Comparison of ENCODE assay signal across 18 mouse cellular contexts in the genomic region with DNA sequence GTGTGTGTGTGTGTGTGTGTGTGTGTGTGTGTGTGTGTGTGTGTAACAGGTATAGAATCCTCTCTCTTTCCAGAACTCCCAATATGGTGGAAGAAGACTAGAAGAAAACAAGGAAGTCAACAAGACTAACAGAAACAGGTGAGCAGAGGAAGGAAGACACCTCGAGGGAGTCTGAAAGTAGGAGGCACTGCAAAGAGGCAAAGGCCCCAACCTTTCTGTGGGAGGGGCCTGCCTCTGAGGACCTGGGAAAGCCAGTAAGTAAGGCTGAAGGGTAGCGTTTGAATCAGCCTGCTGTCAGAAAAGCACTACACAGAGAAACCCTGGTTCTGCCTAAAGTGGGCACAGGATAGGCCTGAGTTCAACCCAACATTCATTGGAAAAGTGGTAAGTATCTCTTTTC. TPM values are rescaled to one million over a fixed set of nuclear protein-coding genes. Genes with fewer than 3 reads are reported as not detected.
DNase-seq lines count a peak whose midpoint lies in the region; ATAC-seq lines count a peak whose summit lies in the region.
"Had no signal": no experiment of that assay in that cellular context is flagged by ENCODE, and none has a peak within 500 bp of the region (broad histone marks: within the 10 kb centered on the region; RNA-seq: fewer than 3 reads in every experiment).

No protein-coding gene starts in this region.

- H3K4me2 ChIP-seq in forebrain, embryonic 15.5 days (replicated peaks) = no peak overlapping the region
- H3K4me2 ChIP-seq in forebrain, embryonic 12.5 days = no peak overlapping the region
- no peak overlapping the region for H3K4me2 ChIP-seq in kidney, embryonic 15.5 days
- H3K4me2 ChIP-seq: heart, embryonic 12.5 days; limb, embryonic 12.5 days; midbrain, embryonic 12.5 days had no signal

- H3K9ac ChIP-seq in forebrain, embryonic 15.5 days (replicated peaks) = no peak overlapping the region
- H3K9ac ChIP-seq in forebrain, embryonic 12.5 days = no peak overlapping the region
- no peak overlapping the region for H3K9ac ChIP-seq in kidney, embryonic 15.5 days
- H3K9ac ChIP-seq: heart, embryonic 12.5 days; limb, embryonic 12.5 days; midbrain, embryonic 12.5 days had no signal

- H3K27ac ChIP-seq in forebrain, embryonic 15.5 days (replicated peaks) = 0 out of 2 replicates have a peak overlapping the region, but pooled peaks have one; percentile 9
- H3K27ac ChIP-seq in forebrain, embryonic 12.5 days = no peak overlapping the region
- 0 out of 2 replicates have a peak overlapping the region, but pooled peaks have one; percentile 27 for H3K27ac ChIP-seq in kidney, embryonic 15.5 days
- H3K27ac ChIP-seq: embryonic facial prominence, embryonic 10.5 days; limb, embryonic 12.5 days; midbrain, embryonic 12.5 days had no signal

- no peaks in the 10 kb centered on the region for H3K36me3 ChIP-seq in forebrain, embryonic 15.5 days
- 0 out of 2 replicates have a peak, but pooled peaks cover 3% of the 10 kb centered on the region for H3K36me3 ChIP-seq in forebrain, embryonic 12.5 days (replicated peaks)
- H3K36me3 ChIP-seq in kidney, embryonic 15.5 days = no peaks in the 10 kb centered on the region
- H3K36me3 ChIP-seq: embryonic facial prominence, embryonic 10.5 days; limb, embryonic 12.5 days; midbrain, embryonic 12.5 days had no signal

- ATAC-seq in forebrain, embryonic 15.5 days (replicated peaks) = no peak
- no peak for ATAC-seq in forebrain, embryonic 12.5 days (ENCODE audit: low FRiP score)
- no peak for ATAC-seq in kidney, embryonic 15.5 days (replicated peaks; ENCODE audit: low FRiP score)
- ATAC-seq: activated CD4-positive, CD25-positive, alpha-beta regulatory T cell, adult 4 months; intestine, embryonic 16.5 days had no signal

- no peak for DNase-seq in kidney, adult 18-20 months
- DNase-seq in thymus, postnatal 0 days (ENCODE audit: low spot score) = peak; percentile 34
- DNase-seq in thymus, adult 18-20 months = no peak
- peak; percentile 32 for DNase-seq in thymus, postnatal 4 days
- no peak for DNase-seq in adrenal gland, postnatal 36 days
- DNase-seq: cerebellum, adult 9-11 months; layer of hippocampus, postnatal 36 days; lung, postnatal 14 days; right cerebral cortex, postnatal 4 days had no signal

- no peaks in the 10 kb centered on the region for H3K9me3 ChIP-seq in forebrain, embryonic 15.5 days
- no peaks in the 10 kb centered on the region for H3K9me3 ChIP-seq in forebrain, embryonic 12.5 days
- no peaks in the 10 kb centered on the region; the same call in 1 of the 2 replicates for H3K9me3 ChIP-seq in kidney, embryonic 15.5 days (replicated peaks)
- H3K9me3 ChIP-seq: embryonic facial prominence, embryonic 10.5 days; heart, embryonic 12.5 days had no signal

- H3K4me1 ChIP-seq in forebrain, embryonic 15.5 days = peaks cover 26% of the 10 kb centered on the region
- peaks cover 20% of the 10 kb centered on the region for H3K4me1 ChIP-seq in forebrain, embryonic 12.5 days
- peaks cover 32% of the 10 kb centered on the region for H3K4me1 ChIP-seq in kidney, embryonic 15.5 days

- H3K4me3 ChIP-seq in forebrain, embryonic 15.5 days = no peak overlapping the region
- no peak overlapping the region for H3K4me3 ChIP-seq in forebrain, embryonic 12.5 days (replicated peaks)
- H3K4me3 ChIP-seq in kidney, embryonic 15.5 days (replicated peaks) = no peak overlapping the region
- H3K4me3 ChIP-seq: embryonic facial prominence, embryonic 10.5 days; heart, embryonic 12.5 days; limb, embryonic 12.5 days; midbrain, embryonic 12.5 days had no signal

- 45% methylated on average over 2 of the region's 2 CpGs for WGBS in forebrain, embryonic 15.5 days
- WGBS in forebrain, embryonic 12.5 days = 53% methylated on average over 2 of the region's 2 CpGs
- WGBS in kidney, embryonic 15.5 days = 54% methylated on average over 2 of the region's 2 CpGs

- no peaks in the 10 kb centered on the region for H3K27me3 ChIP-seq in forebrain, embryonic 15.5 days
- H3K27me3 ChIP-seq in forebrain, embryonic 12.5 days = no peaks in the 10 kb centered on the region
- H3K27me3 ChIP-seq in kidney, embryonic 15.5 days = no peaks in the 10 kb centered on the region
- H3K27me3 ChIP-seq: heart, embryonic 12.5 days; limb, embryonic 12.5 days; midbrain, embryonic 12.5 days had no signal

RNA-seq across cellular contexts. Expression of a gene that starts 4.7 kb away (rescaled TPM):
- 111 and 118 TPM in 2 replicates for polyA plus RNA-seq in forebrain, embryonic 15.5 days (2015; fragmentation: Nextera tagmentation; extraction: Ambion mirVana)
- polyA plus RNA-seq in forebrain, embryonic 12.5 days (2016; fragmentation: Nextera tagmentation; extraction: Ambion mirVana) = 66.8 and 69.3 TPM in 2 replicates
- polyA plus RNA-seq in kidney, embryonic 15.5 days (2015; fragmentation: Nextera tagmentation; extraction: Ambion mirVana) = 53.4 and 59.2 TPM in 2 replicates
- 15.8 and 16.1 TPM in 2 replicates for polyA plus RNA-seq in thymus, postnatal 0 days (2015; fragmentation: Nextera tagmentation; extraction: Ambion mirVana)
- total RNA-seq in adrenal gland, postnatal 36 days (2021) = 100 to 1,000 TPM in 1 of 2 experiments, 10 to 100 TPM in 1; 90.0 to 111 TPM

Comparison
In these comparisons a context has a peak if more than half of its experiments do, and no peak if none do; other contexts are left out.
1. DNase-seq: peak in thymus, postnatal 0 days (single experiment) and thymus, postnatal 4 days (single experiment); none in kidney, adult 18-20 months (single experiment), thymus, adult 18-20 months (0 of 2) and adrenal gland, postnatal 36 days (0 of 2).